Comparison of ENCODE assay signal across 9 mouse cellular contexts in the genomic region with DNA sequence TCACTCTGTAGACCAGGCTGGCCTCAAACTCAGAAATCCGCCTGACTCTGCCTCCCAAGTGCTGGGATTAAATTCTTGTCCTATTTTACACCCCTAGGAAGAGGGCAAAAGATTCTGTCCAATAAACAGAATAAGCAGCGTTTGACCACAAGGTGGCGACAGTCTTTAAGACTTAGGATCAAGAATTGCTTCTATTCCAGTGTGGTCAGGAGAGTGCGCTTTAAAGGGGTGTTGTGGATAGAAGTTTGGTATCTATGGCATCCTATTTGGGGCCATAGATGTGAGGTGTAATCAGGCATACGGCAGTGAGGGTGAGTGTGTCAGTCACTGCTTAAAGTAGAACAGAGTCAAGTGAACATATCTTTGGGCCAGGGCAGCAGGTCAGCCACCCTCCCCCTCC. TPM values are rescaled to one million over a fixed set of nuclear protein-coding genes. Genes with fewer than 3 reads are reported as not detected.
DNase-seq lines count a peak whose midpoint lies in the region; ATAC-seq and TF ChIP-seq lines count a peak whose summit lies in the region.
"Had no signal": no experiment of that assay in that cellular context is flagged by ENCODE, and none has a peak within 500 bp of the region (broad histone marks: within the 10 kb centered on the region; RNA-seq: fewer than 3 reads in every experiment).

No protein-coding gene starts in this region.

- peak; percentile 80 for TF ChIP-seq CTCF in gastrocnemius, adult 2 months (IDR thresholded peaks at IDR 0.05)

- 29% methylated on average over 5 of the region's 5 CpGs for WGBS in neural tube, embryonic 14.5 days

- no peak overlapping the region for H3K27ac ChIP-seq in gastrocnemius, adult 2 months
- no peak overlapping the region for H3K27ac ChIP-seq in neural tube, embryonic 14.5 days (ENCODE audit: low read depth, low read length)

- H3K27me3 ChIP-seq in neural tube, embryonic 14.5 days (ENCODE audit: control insufficient read depth, insufficient read depth, low read length), result no peaks in the 10 kb centered on the region

- ATAC-seq in neural tube, embryonic 14.5 days (ENCODE audit: low read depth), result peak; percentile 63

- H3K36me3 ChIP-seq in neural tube, embryonic 14.5 days (ENCODE audit: control insufficient read depth, insufficient read depth, low read length), result no peaks in the 10 kb centered on the region

- H3K9ac ChIP-seq in neural tube, embryonic 14.5 days (replicated peaks; ENCODE audit: low read depth, low read length), result no peak overlapping the region

- no peak overlapping the region for H3K4me3 ChIP-seq in gastrocnemius, adult 2 months
- H3K4me3 ChIP-seq in neural tube, embryonic 14.5 days (ENCODE audit: low read depth, low read length), result no peak overlapping the region

- peak; percentile 77 to 81 for DNase-seq in B cell, adult 2 months
- DNase-seq in R1 (ENCODE audit: low read depth, low spot score), result peak; percentile 83
- DNase-seq in cerebellum, postnatal 10 days, result peak; percentile 86 to 91
- peak; percentile 70 for DNase-seq in gastrocnemius, adult 2 months
- DNase-seq in kidney, adult 18-20 months, result peak; percentile 75
- peak; percentile 74 for DNase-seq in left cerebral cortex, postnatal 4 days
- peak; percentile 72 for DNase-seq in thymus, postnatal 0 days (ENCODE audit: low spot score)

- intact Hi-C loops in gastrocnemius, adult 2 months (cut with DNase I), result loop anchor here (1.0 to 5.0 kb wide), 2 partner anchors 289 to 349 kb away; no protein-coding TSS in a partner anchor
- intact Hi-C loops in left cerebral cortex, postnatal 4 days (cut with DNase I), result loop anchor here (5.0 kb wide), 1 partner anchor 289 kb away; no protein-coding TSS in a partner anchor

- H3K4me2 ChIP-seq in neural tube, embryonic 14.5 days (ENCODE audit: low read depth, low read length), result no peak overlapping the region

- no peaks in the 10 kb centered on the region for H3K4me1 ChIP-seq in neural tube, embryonic 14.5 days (ENCODE audit: control insufficient read depth, insufficient read depth, low read length)

- H3K9me3 ChIP-seq in neural tube, embryonic 14.5 days (ENCODE audit: control insufficient read depth, low read length), result no peaks in the 10 kb centered on the region

RNA-seq across cellular contexts. Expression of gene Gm17364, which starts 9.5 kb away (rescaled TPM):
- not detected for total RNA-seq in gastrocnemius, adult 2 months (2021)
- total RNA-seq in left cerebral cortex, postnatal 4 days (2021), result not detected
- polyA plus RNA-seq in neural tube, embryonic 14.5 days (2014; fragmentation: Nextera tagmentation; extraction: Ambion mirVana), result not detected in 2 replicates
- not detected in 2 replicates for polyA plus RNA-seq in thymus, postnatal 0 days (2015; fragmentation: Nextera tagmentation; extraction: Ambion mirVana)
- total RNA-seq: gastrocnemius, postnatal 36 days had no signal

RNA-seq across cellular contexts. Expression of gene Smim13, which starts 33.6 kb away (rescaled TPM):
- total RNA-seq in gastrocnemius, adult 2 months (2021), result 10 to 100 TPM; 37.7 to 42.7 TPM
- 10 to 100 TPM; 84.0 to 84.6 TPM for total RNA-seq in left cerebral cortex, postnatal 4 days (2021)
- 30.0 and 31.7 TPM in 2 replicates for polyA plus RNA-seq in neural tube, embryonic 14.5 days (2014; fragmentation: Nextera tagmentation; extraction: Ambion mirVana)
- polyA plus RNA-seq in thymus, postnatal 0 days (2015; fragmentation: Nextera tagmentation; extraction: Ambion mirVana), result 12.4 and 14.6 TPM in 2 replicates
